Mouse (Mus musculus): ENCODE measurements around the gene Dnal1.
"Not testable (repeated sequence)": the region's sequence is repeated elsewhere in the genome, so short reads cannot be mapped to it uniquely, and the experiment has no call there.

- not testable (repeated sequence) for TF ChIP-seq GATA1 (IDR thresholded peaks at IDR 0.05; ENCODE audit: borderline replicate concordance, low read length); FLI1 (IDR thresholded peaks at IDR 0.05; ENCODE audit: low read length)
These were observed 13.3 kb upstream of the Dnal1 start, which contains the start of gene Acot6 for GRCm38 (mm10) chr12:84100604-84101492.

Measured in megakaryocyte, embryonic 14.5 days (primary cell).